Mouse (Mus musculus) adrenal gland, adult 2 months (tissue): ENCODE data around the gene Dgat2. TPM values are rescaled to one million over a fixed set of nuclear protein-coding genes. Genes with fewer than 3 reads are reported as not detected.

Experiments
- polyA plus RNA-seq: library from polyadenylated mRNA; depleted of rRNA; stranded (reverse); fragments of >200 nt; gene quantifications from 2 replicates; pipeline ENCODE4 v1.2.3, GENCODE M21; 2012; rRNA removed
- total RNA-seq, 2 experiments: library from RNA; stranded (reverse); gene quantifications; 2 replicates each; pipeline ENCODE4 v1.2.3; 2021

The Dgat2 gene
- total and polyA plus RNA-seq, 3 experiments: 498 to 613 (median 599) TPM

Other genes with a start within 250 kb of the Dgat2 start
- gene Uvrag, start 41.6 kb downstream of the Dgat2 start, total RNA-seq: 10 to 100 TPM; 18.5 to 30.0 TPM
- 50.4 and 60.6 TPM in 2 replicates for gene Uvrag, start 41.6 kb downstream of the Dgat2 start, polyA plus RNA-seq
- under 1 TPM in 1 of 2 experiments, not detected in 1; 0.37 TPM for gene Mogat2, start 55.9 kb upstream of the Dgat2 start, total RNA-seq
- 1.6 and 4.0 TPM in 2 replicates for gene Mogat2, start 55.9 kb upstream of the Dgat2 start, polyA plus RNA-seq
- 10 to 100 TPM in 1 of 2 experiments, 1 to 10 TPM in 1; 7.5 to 10.2 TPM for gene Map6, start 84.7 kb upstream of the Dgat2 start, total RNA-seq
- gene Map6, start 84.7 kb upstream of the Dgat2 start, polyA plus RNA-seq: 4.9 and 7.0 TPM in 2 replicates
- 100 to 1,000 TPM; 276 to 356 TPM for gene Serpinh1, start 170.5 kb upstream of the Dgat2 start, total RNA-seq
- 358 and 377 TPM in 2 replicates for gene Serpinh1, start 170.5 kb upstream of the Dgat2 start, polyA plus RNA-seq
- 10 to 100 TPM in 1 of 2 experiments, 1 to 10 TPM in 1; 7.2 to 12.9 TPM for gene Gdpd5, start 198.7 kb upstream of the Dgat2 start, total RNA-seq
- 26.6 TPM in 2 replicates for gene Gdpd5, start 198.7 kb upstream of the Dgat2 start, polyA plus RNA-seq